Mouse (Mus musculus) cerebellum, adult 2 months (tissue): ENCODE measurements around the gene Cdk6.

Experiments used
- CTCF ChIP-seq: fragments of 200-500 bp; IDR thresholded peaks from 2 replicates; pipeline ENCODE4 v1.5.1; 2011; ENCODE audit warnings: low read depth, mild to moderate bottlenecking, control low read depth, low read length, moderate library complexity, borderline replicate concordance; ENCODE audit not compliant: insufficient read depth
- POLR2A ChIP-seq: fragments of 200-500 bp; IDR thresholded peaks from 2 replicates; pipeline ENCODE4 v1.6.1; 2011; ENCODE audit warnings: low read length, control low read depth, borderline replicate concordance; ENCODE audit not compliant: insufficient read depth

- TF ChIP-seq CTCF (no peak), POLR2A (no peak)
These were observed 233.5 kb downstream of the Cdk6 start for GRCm38 (mm10) chr5:3574825-3575224.
